7 mouse cellular contexts compared by ENCODE assay signal in the genomic region with DNA sequence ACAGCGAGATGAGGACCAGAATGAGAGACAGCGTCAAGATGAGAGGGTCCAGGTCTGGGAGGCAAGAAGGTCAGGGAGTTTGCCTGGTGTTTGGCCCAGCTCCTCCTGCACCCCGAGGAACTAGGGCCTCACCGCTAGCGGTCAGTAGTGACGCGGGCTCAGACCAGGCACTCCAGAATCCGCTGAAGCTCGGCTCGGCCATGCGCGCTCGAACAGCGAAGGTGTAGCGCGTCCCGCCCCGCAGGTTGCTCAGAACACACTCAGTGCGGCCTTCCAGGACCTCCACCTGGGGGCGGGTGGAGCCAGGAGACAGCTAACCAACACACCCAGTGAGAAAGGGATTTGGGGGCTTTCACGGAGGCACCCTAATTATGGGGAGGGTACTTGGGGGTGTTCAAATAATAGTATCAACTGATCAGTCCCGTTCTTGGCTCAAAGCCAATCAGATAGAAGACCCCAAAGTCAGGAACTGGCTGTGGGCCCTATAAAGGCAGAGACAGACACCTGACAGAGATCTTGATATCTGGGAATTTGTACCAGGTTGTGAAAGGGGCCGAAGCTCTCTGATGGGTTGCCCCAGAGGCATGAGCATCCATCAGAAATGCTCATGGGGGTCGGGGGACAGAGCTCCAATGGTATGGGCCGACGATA. TPM values are rescaled to one million over a fixed set of nuclear protein-coding genes. Genes with fewer than 3 reads are reported as not detected.
A peak's percentile ranks its signal among the peaks of the same experiment; 100 is the strongest.
DNase-seq lines count a peak whose midpoint lies in the region; ATAC-seq lines count a peak whose summit lies in the region.

No protein-coding gene starts in this region.

- peaks cover 40% of the 10 kb centered on the region for H3K27me3 ChIP-seq in hindbrain, embryonic 11.5 days (ENCODE audit: control insufficient read depth, insufficient read depth, low read length)
- peaks cover 35% of the 10 kb centered on the region for H3K27me3 ChIP-seq in hindbrain, embryonic 16.5 days (replicated peaks; ENCODE audit: control insufficient read depth, insufficient read depth, low read length)
- peaks cover 62% of the 10 kb centered on the region for H3K27me3 ChIP-seq in hindbrain, embryonic 13.5 days
- peaks cover 36% of the 10 kb centered on the region for H3K27me3 ChIP-seq in limb, embryonic 11.5 days (ENCODE audit: control insufficient read depth, insufficient read depth, low read length)
- peaks cover 38% of the 10 kb centered on the region for H3K27me3 ChIP-seq in neural tube, embryonic 11.5 days (ENCODE audit: control insufficient read depth, insufficient read depth, low read length)

- H3K27ac ChIP-seq in hindbrain, embryonic 11.5 days (ENCODE audit: low read depth, low read length): no peak overlapping the region
- H3K27ac ChIP-seq in hindbrain, embryonic 16.5 days (ENCODE audit: low read depth, low read length): no peak overlapping the region
- H3K27ac ChIP-seq in hindbrain, embryonic 13.5 days: no peak overlapping the region
- H3K27ac ChIP-seq in limb, embryonic 11.5 days (replicated peaks; ENCODE audit: low read depth, low read length): no peak overlapping the region
- no peak overlapping the region for H3K27ac ChIP-seq in neural tube, embryonic 11.5 days (ENCODE audit: low read depth, low read length)

- DNase-seq in hindbrain, embryonic 11.5 days (ENCODE audit: low spot score): peak; percentile 25
- DNase-seq in limb, embryonic 11.5 days (ENCODE audit: low spot score): peak; percentile 51
- DNase-seq in neural tube, embryonic 11.5 days (ENCODE audit: low spot score): no peak
- no peak for DNase-seq in left cerebral cortex, postnatal 25 days (ENCODE audit: low spot score in 2 of 2)
- DNase-seq in right cerebral cortex, postnatal 10 days (ENCODE audit: low spot score in 2 of 2): no peak

- H3K9ac ChIP-seq in hindbrain, embryonic 11.5 days (ENCODE audit: low read depth, low read length): no peak overlapping the region
- H3K9ac ChIP-seq in hindbrain, embryonic 16.5 days (ENCODE audit: low read depth, low read length): no peak overlapping the region
- peak overlapping the region; percentile 29 for H3K9ac ChIP-seq in hindbrain, embryonic 13.5 days
- no peak overlapping the region for H3K9ac ChIP-seq in limb, embryonic 11.5 days (ENCODE audit: low read length)
- H3K9ac ChIP-seq in neural tube, embryonic 11.5 days (ENCODE audit: low read length): no peak overlapping the region

- H3K9me3 ChIP-seq in hindbrain, embryonic 11.5 days (ENCODE audit: control insufficient read depth, low read length): no peaks in the 10 kb centered on the region
- no peaks in the 10 kb centered on the region for H3K9me3 ChIP-seq in hindbrain, embryonic 16.5 days (ENCODE audit: control insufficient read depth, low read length)
- H3K9me3 ChIP-seq in hindbrain, embryonic 13.5 days: no peaks in the 10 kb centered on the region
- H3K9me3 ChIP-seq in limb, embryonic 11.5 days (ENCODE audit: control insufficient read depth, low read length): no peaks in the 10 kb centered on the region
- no peaks in the 10 kb centered on the region for H3K9me3 ChIP-seq in neural tube, embryonic 11.5 days (ENCODE audit: control insufficient read depth, low read length)

- intact Hi-C loops in left cerebral cortex, postnatal 25 days (cut with DNase I): loop anchor here (5.0 kb wide), 1 partner anchor 92 kb away; a partner anchor contains a TSS

- H3K4me1 ChIP-seq in hindbrain, embryonic 11.5 days (replicated peaks; ENCODE audit: control insufficient read depth, insufficient read depth, low read length): peaks cover 10% of the 10 kb centered on the region; the same call in 1 of the 2 replicates
- H3K4me1 ChIP-seq in hindbrain, embryonic 16.5 days (ENCODE audit: control insufficient read depth, insufficient read depth, low read depth, low read length): peaks cover 20% of the 10 kb centered on the region
- peaks cover 36% of the 10 kb centered on the region for H3K4me1 ChIP-seq in hindbrain, embryonic 13.5 days (replicated peaks)
- 0 out of 2 replicates have a peak, but pooled peaks cover 10% of the 10 kb centered on the region for H3K4me1 ChIP-seq in limb, embryonic 11.5 days (ENCODE audit: control insufficient read depth, insufficient read depth, low read length)
- H3K4me1 ChIP-seq in neural tube, embryonic 11.5 days (ENCODE audit: control insufficient read depth, insufficient read depth, low read length): peaks cover 9% of the 10 kb centered on the region; the same call in 1 of the 2 replicates

- no peak overlapping the region for H3K4me3 ChIP-seq in hindbrain, embryonic 11.5 days (ENCODE audit: low read depth, low read length)
- H3K4me3 ChIP-seq in hindbrain, embryonic 16.5 days (ENCODE audit: low read length): no peak overlapping the region
- H3K4me3 ChIP-seq in hindbrain, embryonic 13.5 days: 0 out of 2 replicates have a peak overlapping the region, but pooled peaks have one; percentile 3
- no peak overlapping the region for H3K4me3 ChIP-seq in limb, embryonic 11.5 days (ENCODE audit: low read depth, low read length)
- no peak overlapping the region; the same call in 1 of the 2 replicates for H3K4me3 ChIP-seq in neural tube, embryonic 11.5 days (ENCODE audit: low read depth, low read length)

- no peak overlapping the region for H3K4me2 ChIP-seq in hindbrain, embryonic 11.5 days (replicated peaks; ENCODE audit: low read depth, low read length)
- no peak overlapping the region for H3K4me2 ChIP-seq in hindbrain, embryonic 16.5 days (ENCODE audit: low read length)
- H3K4me2 ChIP-seq in hindbrain, embryonic 13.5 days: 0 out of 2 replicates have a peak overlapping the region, but pooled peaks have one; percentile 17
- H3K4me2 ChIP-seq in limb, embryonic 11.5 days (ENCODE audit: low read depth, severe bottlenecking): peak overlapping the region; percentile 22
- H3K4me2 ChIP-seq in neural tube, embryonic 11.5 days (ENCODE audit: low read depth): peak overlapping the region; percentile 71

- ATAC-seq in hindbrain, embryonic 11.5 days (ENCODE audit: low FRiP score): no peak
- no peak for ATAC-seq in hindbrain, embryonic 16.5 days
- ATAC-seq in hindbrain, embryonic 13.5 days (ENCODE audit: low FRiP score): no peak
- no peak for ATAC-seq in limb, embryonic 11.5 days (ENCODE audit: insufficient number of reproducible peaks, low FRiP score, low TSS enrichment, low read depth)
- no peak for ATAC-seq in neural tube, embryonic 11.5 days (ENCODE audit: insufficient read depth, low FRiP score, low TSS enrichment)

- WGBS in hindbrain, embryonic 11.5 days: 10% methylated on average over 26 of the region's 26 CpGs
- 11% methylated on average over 26 of the region's 26 CpGs for WGBS in hindbrain, embryonic 16.5 days
- WGBS in hindbrain, embryonic 13.5 days: 13% methylated on average over 26 of the region's 26 CpGs
- 6% methylated on average over 26 of the region's 26 CpGs for WGBS in limb, embryonic 11.5 days
- WGBS in neural tube, embryonic 11.5 days: 7% methylated on average over 26 of the region's 26 CpGs

- no peaks in the 10 kb centered on the region for H3K36me3 ChIP-seq in hindbrain, embryonic 11.5 days (ENCODE audit: control insufficient read depth, insufficient read depth, low read length)
- H3K36me3 ChIP-seq in hindbrain, embryonic 16.5 days (ENCODE audit: control insufficient read depth, insufficient read depth, low read length): no peaks in the 10 kb centered on the region
- peaks cover 7% of the 10 kb centered on the region; the same call in 1 of the 2 replicates for H3K36me3 ChIP-seq in hindbrain, embryonic 13.5 days
- peaks cover 6% of the 10 kb centered on the region; the same call in 1 of the 2 replicates for H3K36me3 ChIP-seq in limb, embryonic 11.5 days (ENCODE audit: control insufficient read depth, insufficient read depth, low read length)
- no peaks in the 10 kb centered on the region for H3K36me3 ChIP-seq in neural tube, embryonic 11.5 days (ENCODE audit: control insufficient read depth, insufficient read depth, low read length)

RNA-seq across cellular contexts. Expression of a gene that starts 2.6 kb away (rescaled TPM):
- 4.2 and 5.2 TPM in 2 replicates for polyA plus RNA-seq in hindbrain, embryonic 11.5 days (2014; fragmentation: Nextera tagmentation; extraction: Ambion mirVana)
- 1.2 and 1.4 TPM in 2 replicates for polyA plus RNA-seq in hindbrain, embryonic 16.5 days (2015; fragmentation: Nextera tagmentation; extraction: Ambion mirVana)
- polyA plus RNA-seq in hindbrain, embryonic 13.5 days (2015; fragmentation: Nextera tagmentation; extraction: Ambion mirVana): 1.9 and 2.2 TPM in 2 replicates
- 4.9 and 5.8 TPM in 2 replicates for polyA plus RNA-seq in limb, embryonic 11.5 days (2014; fragmentation: Nextera tagmentation; extraction: Ambion mirVana)
- 4.1 and 5.9 TPM in 2 replicates for polyA plus RNA-seq in neural tube, embryonic 11.5 days (2014; fragmentation: Nextera tagmentation; extraction: Ambion mirVana)
- 1 to 10 TPM; 7.9 to 8.9 TPM for total RNA-seq in left cerebral cortex, postnatal 25 days (2021)

RNA-seq across cellular contexts. Expression of a gene that starts 5.1 kb away (rescaled TPM):
- polyA plus RNA-seq in hindbrain, embryonic 11.5 days (2014; fragmentation: Nextera tagmentation; extraction: Ambion mirVana): 14.6 and 20.4 TPM in 2 replicates
- polyA plus RNA-seq in hindbrain, embryonic 16.5 days (2015; fragmentation: Nextera tagmentation; extraction: Ambion mirVana): 8.1 and 8.7 TPM in 2 replicates
- polyA plus RNA-seq in hindbrain, embryonic 13.5 days (2015; fragmentation: Nextera tagmentation; extraction: Ambion mirVana): 9.1 and 9.7 TPM in 2 replicates
- polyA plus RNA-seq in limb, embryonic 11.5 days (2014; fragmentation: Nextera tagmentation; extraction: Ambion mirVana): 17.4 and 20.0 TPM in 2 replicates
- 18.9 and 22.5 TPM in 2 replicates for polyA plus RNA-seq in neural tube, embryonic 11.5 days (2014; fragmentation: Nextera tagmentation; extraction: Ambion mirVana)
- total RNA-seq in left cerebral cortex, postnatal 25 days (2021): 10 to 100 TPM; 14.3 to 15.6 TPM

RNA-seq across cellular contexts. Expression of a gene that starts 23.9 kb away (rescaled TPM):
- polyA plus RNA-seq in hindbrain, embryonic 11.5 days (2014; fragmentation: Nextera tagmentation; extraction: Ambion mirVana): 21.0 and 22.3 TPM in 2 replicates
- polyA plus RNA-seq in hindbrain, embryonic 16.5 days (2015; fragmentation: Nextera tagmentation; extraction: Ambion mirVana): 106 and 115 TPM in 2 replicates
- polyA plus RNA-seq in hindbrain, embryonic 13.5 days (2015; fragmentation: Nextera tagmentation; extraction: Ambion mirVana): 67.5 and 71.4 TPM in 2 replicates
- polyA plus RNA-seq in limb, embryonic 11.5 days (2014; fragmentation: Nextera tagmentation; extraction: Ambion mirVana): 6.6 and 8.2 TPM in 2 replicates
- polyA plus RNA-seq in neural tube, embryonic 11.5 days (2014; fragmentation: Nextera tagmentation; extraction: Ambion mirVana): 27.7 TPM in 2 replicates
- total RNA-seq in left cerebral cortex, postnatal 25 days (2021): 100 to 1,000 TPM; 203 to 219 TPM

RNA-seq across cellular contexts. Expression of a gene that starts 28.6 kb away (rescaled TPM):
- polyA plus RNA-seq in hindbrain, embryonic 11.5 days (2014; fragmentation: Nextera tagmentation; extraction: Ambion mirVana): 2.0 and 2.1 TPM in 2 replicates
- 2.0 and 2.1 TPM in 2 replicates for polyA plus RNA-seq in hindbrain, embryonic 16.5 days (2015; fragmentation: Nextera tagmentation; extraction: Ambion mirVana)
- 1.1 TPM in 2 replicates for polyA plus RNA-seq in hindbrain, embryonic 13.5 days (2015; fragmentation: Nextera tagmentation; extraction: Ambion mirVana)
- 1.6 and 2.5 TPM in 2 replicates for polyA plus RNA-seq in limb, embryonic 11.5 days (2014; fragmentation: Nextera tagmentation; extraction: Ambion mirVana)
- polyA plus RNA-seq in neural tube, embryonic 11.5 days (2014; fragmentation: Nextera tagmentation; extraction: Ambion mirVana): 2.3 and 3.7 TPM in 2 replicates
- 1 to 10 TPM; 1.8 to 2.0 TPM for total RNA-seq in left cerebral cortex, postnatal 25 days (2021)

RNA-seq across cellular contexts. Expression of a gene that starts 33.3 kb away (rescaled TPM):
- polyA plus RNA-seq in hindbrain, embryonic 11.5 days (2014; fragmentation: Nextera tagmentation; extraction: Ambion mirVana): 34.7 and 39.3 TPM in 2 replicates
- polyA plus RNA-seq in hindbrain, embryonic 16.5 days (2015; fragmentation: Nextera tagmentation; extraction: Ambion mirVana): 56.5 and 61.0 TPM in 2 replicates
- 47.1 and 48.2 TPM in 2 replicates for polyA plus RNA-seq in hindbrain, embryonic 13.5 days (2015; fragmentation: Nextera tagmentation; extraction: Ambion mirVana)
- polyA plus RNA-seq in limb, embryonic 11.5 days (2014; fragmentation: Nextera tagmentation; extraction: Ambion mirVana): 29.7 and 29.9 TPM in 2 replicates
- 35.1 and 35.4 TPM in 2 replicates for polyA plus RNA-seq in neural tube, embryonic 11.5 days (2014; fragmentation: Nextera tagmentation; extraction: Ambion mirVana)
- 10 to 100 TPM; 31.5 to 39.3 TPM for total RNA-seq in left cerebral cortex, postnatal 25 days (2021)

Comparison
In these comparisons a context has a peak if more than half of its experiments do, and no peak if none do; other contexts are left out.
1. H3K4me2 ChIP-seq: peak in hindbrain, embryonic 13.5 days (single experiment), limb, embryonic 11.5 days (single experiment) and neural tube, embryonic 11.5 days (single experiment); none in hindbrain, embryonic 11.5 days (single experiment) and hindbrain, embryonic 16.5 days (single experiment).
2. DNase-seq: peak in hindbrain, embryonic 11.5 days (single experiment) and limb, embryonic 11.5 days (single experiment); none in neural tube, embryonic 11.5 days (single experiment), left cerebral cortex, postnatal 25 days (0 of 2) and right cerebral cortex, postnatal 10 days (0 of 2).